Mouse (Mus musculus) liver, adult 2 months (tissue): ENCODE results near the gene Evi5.
A peak's percentile ranks its signal among the peaks of the same experiment; 100 is the strongest.

Experiments
- CTCF ChIP-seq: fragments of 200-500 bp; IDR thresholded peaks from 2 replicates; pipeline ENCODE4 v1.5.1; 2011; ENCODE audit warnings: low read depth, low read length, control low read depth
- POLR2A ChIP-seq: fragments of 200-500 bp; IDR thresholded peaks from 2 replicates; pipeline ENCODE4 v1.6.1; 2011; ENCODE audit warnings: low read length, control low read depth; ENCODE audit not compliant: insufficient read depth; ENCODE audit errors: extremely low read depth

GRCm38 (mm10) chr5:107921400-107922252 lies 46.7 kb upstream of the Evi5 start:
- TF ChIP-seq CTCF, result peak; percentile 65
- TF ChIP-seq POLR2A, result no peak
